Mouse (Mus musculus) embryonic facial prominence, embryonic 12.5 days (tissue): ENCODE measurements at regions not wholly inside any gene's neighbourhood (a gene's known extent, or its start where the extent isn't known, plus 50 kb on each side); places are given as distances from the start of the nearest gene placed in this dataset.

Experiments used
- ATAC-seq: fragments of 200-750 bp; cut with Nextera tagmentation; 2 replicates; pipeline ENCODE4 v1.8.0; 2017; ENCODE audit not compliant: insufficient number of reproducible peaks, insufficient read depth, low FRiP score, low TSS enrichment
- H3K27ac ChIP-seq: fragments of 300-500 bp; sonication (generic); 2 replicates; pipeline ENCODE4 v1.5.1; 2016; ENCODE audit warnings: mild to moderate bottlenecking
- H3K27me3 ChIP-seq: fragments of 300-500 bp; sonication (generic); 2 replicates; pipeline ENCODE4 v1.6.1; 2016; ENCODE audit warnings: mild to moderate bottlenecking, moderate library complexity
- H3K36me3 ChIP-seq: fragments of 300-500 bp; sonication (generic); 2 replicates; pipeline ENCODE4 v1.6.1; 2016; ENCODE audit warnings: mild to moderate bottlenecking
- H3K4me1 ChIP-seq: fragments of 300-500 bp; sonication (generic); 2 replicates; pipeline ENCODE4 v1.6.1; 2016
- H3K4me2 ChIP-seq: fragments of 300-500 bp; sonication (generic); replicated peaks from 2 replicates; pipeline ENCODE4 v1.6.1; 2016; ENCODE audit warnings: mild to moderate bottlenecking, moderate library complexity
- H3K4me3 ChIP-seq: fragments of 300-500 bp; sonication (generic); 2 replicates; pipeline ENCODE4 v1.5.1; 2016; ENCODE audit warnings: mild to moderate bottlenecking
- H3K9ac ChIP-seq: fragments of 300-500 bp; sonication (generic); 2 replicates; pipeline ENCODE4 v1.6.1; 2016; ENCODE audit warnings: mild to moderate bottlenecking, moderate library complexity
- H3K9me3 ChIP-seq: fragments of 300-500 bp; sonication (generic); 2 replicates; pipeline ENCODE4 v1.6.1; 2016; ENCODE audit warnings: mild to moderate bottlenecking, moderate library complexity
- WGBS: fragments of 180-500 bp; shearing (Covaris S2); methylation state at CpG from one replicate; pipeline ENCODE4 v1.1.7; 2016; 5-methylcytosine and 5-hydroxymethylcytosine counted together

- Histone ChIP-seq H3K27me3 (no peaks in the 10 kb centered on the region), H3K9ac (no peak overlapping the region), H3K27ac (no peak overlapping the region), H3K4me1 (0 out of 2 replicates have a peak, but pooled peaks cover 4% of the 10 kb centered on the region), H3K9me3 (no peaks in the 10 kb centered on the region), H3K4me3 (no peak overlapping the region), H3K4me2 (no peak overlapping the region), H3K36me3 (no peaks in the 10 kb centered on the region)
- 75% methylated on average over 10 of the region's 10 CpGs for WGBS
- no peak for ATAC-seq
Measured at GRCm38 (mm10) chr13:118981196-118981810, 311.7 kb downstream of the Fgf10 start.

DNA sequence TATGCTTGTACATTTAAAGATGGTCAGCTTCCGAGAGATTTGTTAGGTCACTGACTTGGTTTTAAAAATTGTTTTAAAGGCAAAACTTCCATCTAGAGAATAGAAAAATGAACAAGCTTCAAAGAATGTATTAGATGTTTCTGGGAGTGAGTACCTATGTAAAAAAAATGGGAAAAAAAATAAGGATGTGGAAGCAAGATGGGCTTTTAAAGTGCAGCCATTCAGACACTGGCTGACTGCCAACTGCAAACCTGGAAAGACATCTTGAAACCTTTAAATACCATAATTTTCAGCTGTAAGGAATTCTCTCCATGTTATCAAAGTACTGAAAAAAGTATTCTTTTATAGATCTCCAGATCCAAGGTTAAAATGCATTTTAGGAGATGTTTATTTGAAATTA lies 315.7 kb downstream of the Fgf10 start:
- Histone ChIP-seq H3K4me3 (no peak overlapping the region), H3K36me3 (no peaks in the 10 kb centered on the region), H3K9ac (no peak overlapping the region), H3K4me1 (0 out of 2 replicates have a peak, but pooled peaks cover 4% of the 10 kb centered on the region), H3K4me2 (no peak overlapping the region), H3K27me3 (no peaks in the 10 kb centered on the region), H3K27ac (no peak overlapping the region), H3K9me3 (no peaks in the 10 kb centered on the region)
- ATAC-seq, result no peak
- 57% methylated on average over 1 of the region's 1 CpGs for WGBS

GRCm38 (mm10) chr13:119025305-119025975 lies 355.8 kb downstream of the Fgf10 start:
- no peaks in the 10 kb centered on the region for H3K36me3 ChIP-seq
- ATAC-seq, result no peak
- H3K9ac ChIP-seq, result no peak overlapping the region
- WGBS, result 86% methylated on average over 6 of the region's 6 CpGs
- H3K4me2 ChIP-seq, result no peak overlapping the region
- H3K4me1 ChIP-seq, result no peaks in the 10 kb centered on the region
- H3K27ac ChIP-seq, result no peak overlapping the region
- no peak overlapping the region for H3K4me3 ChIP-seq
- no peaks in the 10 kb centered on the region for H3K9me3 ChIP-seq
- H3K27me3 ChIP-seq, result no peaks in the 10 kb centered on the region

DNA sequence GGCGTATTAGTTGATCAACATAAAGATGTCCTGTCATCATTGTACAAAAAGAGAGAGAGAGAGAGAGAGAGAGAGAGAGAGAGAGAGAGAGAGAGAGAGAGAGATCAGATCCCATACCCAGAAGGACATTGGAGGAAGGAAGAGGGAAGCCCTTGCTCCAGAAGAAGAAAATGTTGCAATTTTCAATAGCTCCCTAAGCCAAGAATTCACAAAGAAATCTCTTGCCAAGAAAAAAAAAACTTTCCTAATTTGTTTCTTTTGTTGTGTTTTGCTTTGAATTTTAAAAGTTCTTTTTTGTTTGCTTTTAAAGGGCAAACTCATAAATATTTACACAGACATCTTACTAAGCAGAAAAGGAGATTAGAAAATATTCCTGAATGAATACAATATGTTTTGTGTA lies 370.0 kb downstream of the Fgf10 start:
- Histone ChIP-seq H3K27me3 (no peaks in the 10 kb centered on the region), H3K27ac (no peak overlapping the region), H3K4me1 (no peaks in the 10 kb centered on the region), H3K4me2 (no peak overlapping the region), H3K9ac (no peak overlapping the region), H3K9me3 (no peaks in the 10 kb centered on the region), H3K36me3 (no peaks in the 10 kb centered on the region), H3K4me3 (no peak overlapping the region)
- WGBS, result 93% methylated on average over 1 of the region's 1 CpGs
- ATAC-seq, result no peak

DNA sequence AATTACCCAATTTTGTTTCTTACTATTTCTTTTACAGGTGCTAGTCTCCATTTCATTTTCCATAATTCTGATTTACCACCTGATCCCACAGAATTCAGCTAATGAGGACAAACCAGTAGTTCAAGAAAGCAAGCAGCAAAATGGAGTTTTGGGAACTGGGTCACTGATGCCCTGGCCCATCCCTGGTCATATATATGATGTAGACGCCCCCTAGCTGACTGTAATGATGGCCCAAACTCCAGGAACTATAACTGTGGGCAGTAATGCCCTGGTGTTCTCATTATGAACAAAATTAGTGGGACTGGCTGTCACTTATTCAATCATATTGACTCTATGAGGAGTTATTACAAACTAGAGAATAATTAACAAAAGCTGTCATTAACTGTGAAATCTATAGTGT lies 375.5 kb downstream of the Fgf10 start:
- no peak overlapping the region for H3K4me3 ChIP-seq
- H3K4me1 ChIP-seq, result no peaks in the 10 kb centered on the region
- no peak overlapping the region for H3K4me2 ChIP-seq
- no peaks in the 10 kb centered on the region for H3K36me3 ChIP-seq
- no peaks in the 10 kb centered on the region for H3K9me3 ChIP-seq
- no peak for ATAC-seq
- no peaks in the 10 kb centered on the region for H3K27me3 ChIP-seq
- H3K9ac ChIP-seq, result no peak overlapping the region
- WGBS, result 59% methylated on average over 1 of the region's 1 CpGs
- H3K27ac ChIP-seq, result no peak overlapping the region

- no peak for ATAC-seq
- Histone ChIP-seq H3K27ac (no peak overlapping the region), H3K4me2 (no peak overlapping the region), H3K9me3 (no peaks in the 10 kb centered on the region), H3K27me3 (no peaks in the 10 kb centered on the region), H3K4me1 (peaks cover 5% of the 10 kb centered on the region; the same call in 1 of the 2 replicates), H3K36me3 (no peaks in the 10 kb centered on the region), H3K4me3 (no peak overlapping the region), H3K9ac (no peak overlapping the region)
- 83% methylated on average over 6 of the region's 6 CpGs for WGBS
Measured at GRCm38 (mm10) chr13:119068745-119069580, 359.4 kb upstream of the Paip1 start.

GRCm38 (mm10) chr13:119069581-119069936 lies 358.8 kb upstream of the Paip1 start:
- Histone ChIP-seq H3K36me3 (no peaks in the 10 kb centered on the region), H3K4me2 (no peak overlapping the region), H3K4me1 (peaks cover 5% of the 10 kb centered on the region; the same call in 1 of the 2 replicates), H3K9ac (no peak overlapping the region), H3K27ac (no peak overlapping the region), H3K4me3 (no peak overlapping the region), H3K27me3 (no peaks in the 10 kb centered on the region), H3K9me3 (no peaks in the 10 kb centered on the region)
- ATAC-seq, result no peak
- WGBS, result 88% methylated on average over 7 of the region's 7 CpGs

DNA sequence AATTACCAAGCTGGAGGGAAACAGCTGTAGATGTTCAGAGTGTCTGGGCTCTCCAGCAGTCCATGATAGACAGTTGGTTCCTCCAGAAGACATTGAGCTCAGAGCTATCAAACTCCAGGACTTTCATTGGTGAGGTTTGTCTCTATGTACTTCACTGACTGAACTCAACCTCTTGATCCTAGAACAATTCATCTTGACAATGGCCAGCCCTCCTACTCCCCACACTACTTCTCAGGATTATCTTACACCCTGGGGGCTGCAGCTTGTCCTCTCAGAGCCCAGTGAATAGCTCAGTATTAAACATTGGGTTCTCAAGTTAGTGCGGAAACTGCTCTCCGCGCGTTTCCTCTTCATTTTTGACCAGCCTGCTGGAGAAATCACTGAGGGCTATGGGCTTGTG lies 349.2 kb upstream of the Paip1 start:
- WGBS, result 85% methylated on average over 4 of the region's 4 CpGs
- ATAC-seq, result no peak

GRCm38 (mm10) chr13:119081691-119082090 lies 346.7 kb upstream of the Paip1 start:
- WGBS, result 68% methylated on average over 1 of the region's 1 CpGs
- Histone ChIP-seq H3K9ac (no peak overlapping the region), H3K4me3 (no peak overlapping the region), H3K4me1 (no peaks in the 10 kb centered on the region), H3K27me3 (no peaks in the 10 kb centered on the region), H3K27ac (no peak overlapping the region), H3K4me2 (no peak overlapping the region), H3K9me3 (no peaks in the 10 kb centered on the region), H3K36me3 (no peaks in the 10 kb centered on the region)
- ATAC-seq, result no peak

More for the DNA sequence above, 349.2 kb upstream of the Paip1 start:
- Histone ChIP-seq H3K9ac (no peak overlapping the region), H3K4me2 (no peak overlapping the region), H3K36me3 (no peaks in the 10 kb centered on the region), H3K27ac (no peak overlapping the region), H3K4me3 (no peak overlapping the region), H3K27me3 (no peaks in the 10 kb centered on the region), H3K9me3 (no peaks in the 10 kb centered on the region), H3K4me1 (no peaks in the 10 kb centered on the region)

- H3K36me3 ChIP-seq, result no peaks in the 10 kb centered on the region
- H3K4me3 ChIP-seq, result no peak overlapping the region
- H3K27me3 ChIP-seq, result no peaks in the 10 kb centered on the region
- ATAC-seq, result no peak
- H3K9ac ChIP-seq, result no peak overlapping the region
- no peak overlapping the region for H3K27ac ChIP-seq
- H3K4me2 ChIP-seq, result no peak overlapping the region
- H3K9me3 ChIP-seq, result no peaks in the 10 kb centered on the region
- H3K4me1 ChIP-seq, result no peaks in the 10 kb centered on the region
- 55% methylated on average over 3 of the region's 3 CpGs for WGBS
Measured at GRCm38 (mm10) chr13:119117906-119118305, 310.5 kb upstream of the Paip1 start.

DNA sequence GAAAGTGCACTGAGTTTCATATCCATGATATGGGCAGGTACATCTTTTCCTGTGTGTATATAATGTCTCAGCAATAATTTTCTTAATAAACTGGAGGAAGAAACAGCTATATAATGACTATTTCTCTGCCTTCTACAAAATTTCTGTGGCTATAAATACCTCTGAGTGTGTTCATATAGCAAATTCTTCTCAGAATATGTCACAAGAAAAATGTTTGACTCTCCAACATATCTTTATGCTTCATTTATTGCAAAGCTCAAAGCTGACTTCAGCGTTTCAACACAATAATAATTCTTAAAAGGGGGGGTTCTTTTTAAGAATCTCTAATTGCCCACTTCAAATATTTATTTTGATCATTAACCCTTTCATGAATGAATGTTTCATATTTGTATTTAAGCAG lies 310.0 kb upstream of the Paip1 start:
- no peak overlapping the region for H3K27ac ChIP-seq
- H3K4me3 ChIP-seq, result no peak overlapping the region
- H3K9me3 ChIP-seq, result no peaks in the 10 kb centered on the region
- H3K4me2 ChIP-seq, result no peak overlapping the region
- H3K9ac ChIP-seq, result no peak overlapping the region
- H3K27me3 ChIP-seq, result no peaks in the 10 kb centered on the region
- H3K36me3 ChIP-seq, result no peaks in the 10 kb centered on the region
- no peaks in the 10 kb centered on the region for H3K4me1 ChIP-seq
- no peak for ATAC-seq
- 72% methylated on average over 1 of the region's 1 CpGs for WGBS

GRCm38 (mm10) chr13:119140436-119140835 lies 288.0 kb upstream of the Paip1 start:
- WGBS, result 89% methylated on average over 2 of the region's 2 CpGs
- Histone ChIP-seq H3K9ac (no peak overlapping the region), H3K9me3 (no peaks in the 10 kb centered on the region), H3K4me2 (no peak overlapping the region), H3K27me3 (no peaks in the 10 kb centered on the region), H3K27ac (no peak overlapping the region), H3K4me3 (no peak overlapping the region), H3K4me1 (no peaks in the 10 kb centered on the region), H3K36me3 (no peaks in the 10 kb centered on the region)
- ATAC-seq, result no peak
